Mouse (Mus musculus) urinary bladder, adult 2 months (tissue): ENCODE measurements around the gene Rap1gap2. TPM values are rescaled to one million over a fixed set of nuclear protein-coding genes. Genes with fewer than 3 reads are reported as not detected.

Experiments
- DNase-seq: peaks from one replicate; pipeline ENCODE4 v3.0.0; 2022; ENCODE audit warnings: low spot score
- polyA plus RNA-seq: library from polyadenylated mRNA; depleted of rRNA; stranded (reverse); fragments of >200 nt; gene quantifications from 2 replicates; pipeline ENCODE4 v1.2.3, GENCODE M21; 2012; rRNA removed

Rap1gap2 gene
- 32.4 and 32.5 TPM in 2 replicates for polyA plus RNA-seq

DNA sequence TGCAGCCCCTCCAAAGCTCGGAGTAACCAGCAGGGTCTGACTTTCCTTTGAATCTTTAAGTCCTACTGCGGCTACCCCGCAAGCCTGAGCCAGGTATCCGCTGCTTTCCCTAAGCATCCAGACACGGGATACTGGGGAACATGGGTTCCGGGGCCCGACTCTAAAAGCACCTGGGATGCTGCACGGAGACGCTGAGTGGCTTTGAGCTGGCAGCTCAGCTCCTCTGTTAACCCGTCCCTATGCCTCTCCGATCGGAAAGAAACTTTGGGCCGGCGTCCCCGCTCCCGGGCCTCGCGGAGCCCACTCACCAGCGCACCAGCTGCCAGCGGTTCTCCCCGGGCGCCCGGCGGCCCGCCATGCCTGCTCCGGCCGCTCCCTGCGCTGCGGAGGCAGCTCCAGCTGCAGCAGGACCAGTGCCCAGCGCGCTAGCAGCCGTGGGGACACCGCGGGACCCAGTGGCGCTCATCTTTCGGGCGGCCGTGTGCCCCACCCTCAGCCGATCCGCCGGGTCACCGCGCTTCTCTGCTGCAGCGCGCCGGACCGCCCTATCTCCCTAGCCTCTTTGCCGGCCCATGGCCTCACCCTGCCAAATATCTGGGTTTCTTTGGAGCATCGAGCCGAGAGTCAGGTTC lies at the start of gene Rap1gap2:
Rap1gap2 (minus strand) TSS at position 371 of the 632 bp plus-strand sequence.
- no peak for DNase-seq

- DNase-seq, result no peak
These were observed 49.6 kb upstream of the Rap1gap2 start for GRCm38 (mm10) chr11:74660336-74660735.

GRCm38 (mm10) chr11:74655941-74656340 lies 45.2 kb upstream of the Rap1gap2 start:
- no peak for DNase-seq

- no peak for DNase-seq
These were observed 42.7 kb upstream of the Rap1gap2 start for GRCm38 (mm10) chr11:74653385-74653784.

DNA sequence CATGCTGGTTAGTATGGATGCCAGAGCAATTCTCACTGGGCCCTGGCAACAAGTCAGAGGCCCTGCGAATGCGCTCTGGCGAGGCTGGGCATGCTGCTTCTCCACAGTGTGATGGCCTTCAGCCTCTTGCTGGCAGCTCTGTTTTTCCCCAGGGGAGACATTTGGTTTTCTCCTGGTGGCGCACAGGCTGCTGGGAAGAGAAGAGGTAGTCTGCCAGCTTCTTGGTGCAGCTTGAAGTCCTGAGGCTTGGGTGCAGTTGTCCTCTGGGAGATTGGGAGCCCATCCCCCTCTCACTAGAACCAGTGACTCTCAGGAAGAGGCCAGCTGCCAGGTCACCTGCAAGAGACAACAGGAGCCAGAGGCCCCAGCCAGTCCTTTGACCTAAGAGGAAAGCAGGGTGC lies 42.1 kb upstream of the Rap1gap2 start:
- DNase-seq, result no peak

- no peak for DNase-seq
These were observed 39.9 kb upstream of the Rap1gap2 start for GRCm38 (mm10) chr11:74650576-74651100.

- no peak for DNase-seq
These were observed 39.2 kb upstream of the Rap1gap2 start for GRCm38 (mm10) chr11:74649647-74650551.

DNA sequence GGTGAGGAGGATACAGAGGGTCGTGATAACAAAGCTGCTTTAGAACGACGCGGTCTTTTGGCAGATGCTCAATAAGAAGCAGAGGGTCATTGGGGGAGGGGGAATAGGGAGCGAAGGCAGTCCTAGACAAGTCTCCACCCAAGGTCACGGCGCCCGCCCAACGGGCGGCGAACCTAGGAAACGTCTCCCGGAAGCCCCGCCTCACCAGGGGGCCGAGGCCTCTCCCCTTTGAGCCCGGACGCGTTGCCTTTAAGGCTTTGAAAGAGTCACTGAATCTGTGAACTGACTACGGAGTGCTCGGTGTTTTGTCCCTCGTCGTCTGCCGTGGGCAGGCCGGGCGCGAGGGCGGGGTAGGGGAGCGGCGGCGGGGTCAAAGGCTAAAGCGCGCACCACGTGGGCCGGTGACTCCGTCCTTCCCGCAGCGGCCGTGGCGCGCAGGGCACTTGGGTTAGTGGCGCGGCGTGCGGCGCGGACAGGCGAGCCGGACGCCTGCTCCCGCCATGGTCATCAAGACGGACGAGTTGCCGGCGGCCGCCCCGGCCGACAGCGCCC lies 38.5 kb upstream of the Rap1gap2 start, which contains the start of gene Cluh:
Cluh (plus strand) TSS at position 401 of the 552 bp plus-strand sequence.
- peak; percentile 99 for DNase-seq

DNA sequence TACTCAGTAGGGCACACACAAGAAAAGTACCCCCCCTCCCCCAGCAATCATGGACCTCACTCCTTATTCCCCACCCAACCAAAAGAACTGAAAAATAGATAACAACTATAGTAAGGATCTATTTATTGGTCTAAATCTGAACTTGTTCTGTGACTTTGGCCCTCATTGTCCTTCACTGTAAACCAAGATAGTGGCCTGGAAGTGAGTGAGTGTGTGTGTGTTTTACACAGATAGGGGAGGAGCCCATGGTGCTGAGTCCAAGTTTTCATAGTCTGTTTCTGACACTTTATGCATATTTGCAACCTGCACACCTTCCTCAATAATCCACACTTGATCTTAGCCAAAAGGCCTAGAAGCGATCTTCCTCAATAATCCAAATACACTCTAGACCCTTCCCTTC lies 38.0 kb upstream of the Rap1gap2 start:
- no peak for DNase-seq

- no peak for DNase-seq
These were observed 37.3 kb upstream of the Rap1gap2 start for GRCm38 (mm10) chr11:74647966-74648365.

DNA sequence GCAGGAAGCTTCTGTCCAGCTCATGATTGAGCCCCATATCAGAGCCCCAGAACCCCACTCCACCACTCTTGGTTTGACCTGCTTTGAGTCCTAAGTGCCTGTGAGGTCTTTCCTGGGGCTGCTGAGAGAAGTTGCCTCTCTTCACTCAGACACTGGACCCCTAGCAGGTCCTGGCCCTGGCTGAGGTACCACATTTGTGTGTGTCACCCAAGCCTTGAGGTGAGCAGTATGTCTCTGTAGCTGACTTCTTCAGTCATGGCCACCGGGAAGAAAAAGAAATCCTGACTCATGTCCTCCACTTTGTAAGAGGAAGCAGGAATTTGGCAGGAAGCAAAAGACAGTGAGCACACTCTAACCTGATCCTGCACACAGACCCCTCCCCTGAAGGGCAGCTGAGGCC lies 28.9 kb upstream of the Rap1gap2 start:
- DNase-seq, result no peak

GRCm38 (mm10) chr11:74638791-74639411 lies 28.2 kb upstream of the Rap1gap2 start:
- DNase-seq, result no peak

DNA sequence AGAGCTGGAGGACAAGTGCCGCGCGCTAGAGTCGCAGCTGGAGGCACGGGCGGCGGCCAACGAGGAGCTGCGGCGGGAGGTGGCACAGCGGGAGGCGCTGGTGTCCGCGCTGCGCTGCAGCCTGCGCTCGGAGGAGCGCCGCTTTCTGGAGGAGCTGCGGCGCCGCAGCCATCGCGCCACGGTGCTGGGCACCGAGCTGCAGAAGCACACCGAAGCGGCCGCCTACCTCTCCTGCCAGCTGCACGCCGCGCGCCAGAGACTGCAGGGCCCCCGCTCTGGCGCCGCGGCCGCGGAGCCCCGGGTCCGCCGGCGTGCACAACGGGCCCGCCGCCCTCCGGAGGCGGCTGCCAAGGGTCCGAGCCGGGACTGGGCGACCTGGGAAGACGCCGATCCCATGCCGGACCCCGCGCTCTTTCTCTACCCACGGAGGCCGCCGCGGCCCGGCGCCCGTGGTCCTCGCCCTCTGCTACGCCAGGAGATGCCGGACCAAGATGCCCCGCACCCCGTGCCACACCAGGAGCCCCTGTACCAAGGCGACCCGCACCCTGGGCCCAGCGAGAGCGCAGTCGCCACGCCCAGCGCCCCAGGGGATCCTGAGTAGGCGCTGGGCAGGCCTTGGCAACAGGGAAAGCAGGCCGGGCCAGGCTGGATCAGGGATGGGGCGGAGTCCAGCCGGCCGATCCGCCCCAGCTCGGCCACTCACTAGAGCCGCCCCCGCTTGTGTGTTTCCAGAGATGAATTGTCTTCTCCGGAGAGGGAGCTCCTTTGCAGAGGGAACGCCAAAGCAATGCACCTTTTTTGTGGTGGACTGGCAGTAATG lies 27.5 kb upstream of the Rap1gap2 start:
- peak; percentile 71 for DNase-seq

- no peak for DNase-seq
These were observed 26.8 kb upstream of the Rap1gap2 start for GRCm38 (mm10) chr11:74637486-74637885.

GRCm38 (mm10) chr11:74634490-74635275 lies 24.0 kb upstream of the Rap1gap2 start:
- DNase-seq, result no peak

DNA sequence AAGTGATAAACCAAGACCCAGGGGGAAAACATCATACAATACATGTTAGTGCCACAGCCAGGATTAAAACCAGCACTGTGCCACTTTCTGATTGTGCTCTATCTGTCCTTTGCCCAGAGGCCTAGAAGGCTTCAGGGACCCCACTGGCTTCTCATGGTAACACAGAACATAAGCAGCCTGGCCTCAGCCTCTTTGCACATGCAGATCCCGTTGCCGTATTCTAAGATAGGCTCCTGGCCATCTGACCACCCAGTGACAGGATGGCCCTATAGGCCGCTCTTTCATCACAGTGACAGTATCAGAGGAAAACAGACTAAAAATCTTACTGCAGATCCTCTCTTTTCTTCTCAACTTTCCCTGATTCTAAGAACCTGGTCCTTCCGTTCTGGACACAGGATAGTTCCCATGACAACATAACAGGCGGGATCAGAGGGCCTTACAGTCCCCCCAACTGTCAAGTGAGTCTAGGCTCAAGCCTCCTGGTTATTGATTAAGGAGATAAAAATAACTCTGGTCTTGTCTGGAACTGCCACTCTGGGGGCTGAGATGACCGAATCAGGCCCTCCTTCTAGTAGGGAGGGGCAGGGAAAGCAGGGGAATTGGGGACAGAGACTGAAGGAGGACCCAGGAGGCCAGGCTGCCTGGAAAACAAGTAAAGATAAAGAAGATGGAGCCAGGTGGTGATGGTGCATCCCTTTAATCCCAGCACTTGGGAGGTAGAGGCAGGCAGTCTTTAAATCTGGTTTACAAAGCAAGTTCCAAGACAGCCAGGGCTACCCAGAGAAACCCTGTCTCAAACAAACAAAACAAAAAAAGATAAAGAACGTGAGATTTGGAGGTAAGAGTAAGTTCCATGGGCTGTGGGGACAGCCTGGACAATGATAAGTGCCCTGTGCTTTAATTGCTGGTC lies 21.4 kb upstream of the Rap1gap2 start:
- DNase-seq, result no peak

GRCm38 (mm10) chr11:74627481-74627880 lies 16.8 kb upstream of the Rap1gap2 start:
- no peak for DNase-seq

DNA sequence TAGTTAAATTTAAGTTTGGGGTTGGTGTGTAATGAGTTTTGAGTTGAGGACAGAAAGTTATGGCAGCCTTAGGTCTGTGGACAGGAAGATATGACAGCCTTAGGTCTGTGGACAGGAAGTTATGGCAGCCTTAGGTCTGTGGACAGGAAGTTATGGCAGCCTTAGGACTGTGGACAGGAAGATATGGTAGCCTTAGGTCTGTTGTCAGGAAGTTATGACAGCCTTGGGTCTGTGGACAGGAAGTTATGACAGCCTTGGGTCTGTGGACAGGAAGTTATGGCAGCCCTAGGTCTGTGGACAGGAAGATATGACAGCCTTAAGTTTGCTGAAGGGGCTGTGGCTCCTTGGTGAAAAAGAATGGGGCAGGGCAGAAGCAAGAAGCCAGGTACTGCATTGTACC lies 14.6 kb upstream of the Rap1gap2 start:
- no peak for DNase-seq

DNA sequence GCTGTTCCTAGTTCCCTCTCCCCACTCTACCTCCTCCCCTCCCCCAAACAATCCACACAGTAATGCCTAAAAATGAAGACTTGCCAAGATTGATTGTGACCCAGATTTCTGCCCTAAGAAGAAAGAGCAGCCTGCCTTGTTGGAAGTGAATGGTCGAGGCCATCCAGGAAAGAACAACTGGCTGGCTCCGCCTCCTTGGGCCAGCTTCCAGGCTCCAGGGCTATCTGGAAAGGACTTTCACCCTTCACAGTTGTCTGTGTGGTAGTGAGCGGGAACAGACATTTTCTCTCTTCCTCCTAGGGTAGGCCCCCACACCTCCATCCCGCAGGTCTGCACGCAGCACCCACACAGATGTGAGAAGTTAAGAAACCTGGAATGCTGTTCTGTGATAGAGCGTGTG lies 13.0 kb upstream of the Rap1gap2 start:
- no peak for DNase-seq
